Mouse (Mus musculus) testis, postnatal 10 days (tissue): ENCODE results near the gene C2cd2l.
A peak's percentile ranks its signal among the peaks of the same experiment; 100 is the strongest.
"Not testable (repeated sequence)": the region's sequence is repeated elsewhere in the genome, so short reads cannot be mapped to it uniquely, and the experiment has no call there.

Experiments used
- DNase-seq: peaks from one replicate; pipeline ENCODE4 v3.0.0; 2021; ENCODE audit warnings: low spot score

Gene C2cd2l

GRCm38 (mm10) chr9:44313476-44314256 lies 6.4 kb downstream of the C2cd2l start:
- DNase-seq, result no peak

- no peak for DNase-seq
Measured at GRCm38 (mm10) chr9:44311136-44312134, 8.7 kb downstream of the C2cd2l start.

DNA sequence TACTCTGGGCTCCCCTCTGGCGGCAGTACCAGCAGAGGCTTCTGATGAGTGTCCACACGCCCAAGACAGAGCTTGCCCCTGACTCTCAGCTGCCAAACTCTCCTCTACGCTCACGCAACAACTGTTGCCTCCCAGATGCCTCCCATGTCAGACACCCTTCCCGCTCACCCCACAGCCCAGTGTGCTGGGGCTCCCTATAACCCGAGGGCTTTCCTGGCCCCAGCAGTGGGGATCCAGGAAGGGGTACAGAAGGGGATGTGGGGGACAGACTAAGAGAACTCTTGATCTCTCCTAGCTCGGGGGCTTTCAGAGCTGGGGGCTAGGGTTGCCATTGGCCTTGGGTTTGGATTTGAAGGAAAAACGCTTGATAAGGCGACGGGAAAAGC lies 9.3 kb downstream of the C2cd2l start:
- no peak for DNase-seq

- no peak for DNase-seq
Measured at GRCm38 (mm10) chr9:44309756-44310155, 10.3 kb downstream of the C2cd2l start.

- no peak for DNase-seq
Measured at GRCm38 (mm10) chr9:44307248-44307647, 12.8 kb downstream of the C2cd2l start.

GRCm38 (mm10) chr9:44306532-44306931 lies 13.6 kb downstream of the C2cd2l start:
- DNase-seq, result no peak

GRCm38 (mm10) chr9:44305466-44306079 lies 14.5 kb downstream of the C2cd2l start, which contains the start of gene Hinfp:
Gene Hinfp (minus strand): TSS chr9:44305671.
- peak; percentile 97 for DNase-seq

DNA sequence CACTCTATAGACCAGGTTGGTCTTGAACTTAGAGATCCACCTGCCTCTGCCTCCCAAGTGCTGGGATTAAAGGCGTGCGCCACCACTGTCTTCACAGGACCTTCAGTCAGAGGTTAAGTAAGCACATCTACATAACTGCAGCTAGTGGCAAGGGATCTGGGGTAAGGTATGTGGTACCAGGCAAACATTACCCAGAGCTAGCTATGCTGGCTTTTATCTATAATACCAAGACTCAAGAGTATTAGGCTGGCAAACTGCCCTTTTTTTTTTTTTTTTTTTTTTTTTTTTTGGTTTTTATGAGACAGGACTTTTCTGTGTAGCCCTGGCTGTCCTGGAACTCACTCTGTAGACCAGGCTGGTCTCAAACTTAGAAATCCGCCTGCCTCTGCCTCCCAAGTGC lies 20.1 kb downstream of the C2cd2l start:
- DNase-seq, result not testable (repeated sequence)

GRCm38 (mm10) chr9:44292490-44292889 lies 27.6 kb downstream of the C2cd2l start:
- DNase-seq, result no peak

- no peak for DNase-seq
Measured at GRCm38 (mm10) chr9:44288959-44289291, 31.2 kb downstream of the C2cd2l start.

GRCm38 (mm10) chr9:44288076-44288958 lies 31.8 kb downstream of the C2cd2l start, which contains the start of gene Abcg4:
Gene Abcg4 (minus strand): TSS chr9:44288615.
- DNase-seq, result peak; percentile 58

DNA sequence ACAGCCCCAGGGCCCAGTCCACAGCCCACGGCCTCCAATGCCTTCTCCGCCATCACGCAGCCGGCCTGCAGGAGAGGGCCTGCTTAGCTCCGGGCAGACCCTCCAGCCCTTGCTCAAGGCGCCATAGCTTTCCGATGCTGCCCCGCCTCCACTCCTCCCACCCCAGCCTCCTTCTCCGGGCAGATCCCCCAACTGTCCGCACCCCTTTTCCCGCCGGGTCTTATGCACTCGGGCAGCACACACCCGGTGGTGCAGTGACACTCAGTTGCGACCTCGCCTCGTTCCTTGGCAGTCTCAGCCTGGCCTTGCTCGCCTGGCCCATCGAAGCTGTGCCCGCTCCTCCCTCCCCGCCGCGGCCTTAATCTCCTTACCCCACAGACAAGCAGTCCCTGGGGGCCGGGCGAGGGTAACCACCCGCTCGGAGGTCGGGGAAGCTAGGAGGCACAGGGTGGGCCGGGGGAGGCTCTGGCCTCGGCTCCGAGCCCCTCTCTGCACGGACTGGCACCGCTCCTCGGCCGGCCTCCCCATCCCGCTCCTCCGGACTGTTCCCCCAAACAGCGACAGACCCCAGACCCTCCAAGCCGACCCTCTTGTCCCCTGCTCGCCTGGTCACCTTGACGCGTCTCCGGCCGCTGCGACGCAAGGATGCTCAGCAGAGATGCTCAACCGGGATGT lies 32.5 kb downstream of the C2cd2l start:
- peak; percentile 63 for DNase-seq

GRCm38 (mm10) chr9:44287003-44287400 lies 33.1 kb downstream of the C2cd2l start:
- DNase-seq, result no peak

GRCm38 (mm10) chr9:44286256-44286850 lies 33.7 kb downstream of the C2cd2l start:
- DNase-seq, result no peak

- no peak for DNase-seq
Measured at GRCm38 (mm10) chr9:44283183-44283582, 36.9 kb downstream of the C2cd2l start.

DNA sequence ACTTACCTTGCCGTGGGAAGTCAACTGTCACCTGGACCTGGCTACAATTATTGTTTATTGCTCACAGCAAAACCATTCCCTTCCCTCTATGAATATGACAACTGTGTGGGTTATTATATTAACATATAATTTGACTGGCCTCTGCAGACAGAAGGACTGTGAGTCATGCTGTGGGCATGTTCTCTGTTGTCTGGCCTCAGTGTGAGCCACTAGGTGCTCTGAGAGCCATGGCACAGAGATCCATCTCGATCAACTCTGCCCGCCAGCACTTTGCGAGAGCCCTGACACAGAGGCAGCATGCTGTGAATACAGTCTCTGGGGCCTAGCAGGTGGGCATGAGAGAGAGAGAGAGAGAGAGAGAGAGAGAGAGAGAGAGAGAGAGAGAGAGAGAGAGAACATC lies 50.1 kb downstream of the C2cd2l start:
- no peak for DNase-seq

GRCm38 (mm10) chr9:44269077-44269476 lies 51.0 kb downstream of the C2cd2l start:
- no peak for DNase-seq

- DNase-seq, result no peak
Measured at GRCm38 (mm10) chr9:44268432-44268831, 51.7 kb downstream of the C2cd2l start, which contains the start of gene Nlrx1. Gene Nlrx1 (minus strand): TSS chr9:44268599.

DNA sequence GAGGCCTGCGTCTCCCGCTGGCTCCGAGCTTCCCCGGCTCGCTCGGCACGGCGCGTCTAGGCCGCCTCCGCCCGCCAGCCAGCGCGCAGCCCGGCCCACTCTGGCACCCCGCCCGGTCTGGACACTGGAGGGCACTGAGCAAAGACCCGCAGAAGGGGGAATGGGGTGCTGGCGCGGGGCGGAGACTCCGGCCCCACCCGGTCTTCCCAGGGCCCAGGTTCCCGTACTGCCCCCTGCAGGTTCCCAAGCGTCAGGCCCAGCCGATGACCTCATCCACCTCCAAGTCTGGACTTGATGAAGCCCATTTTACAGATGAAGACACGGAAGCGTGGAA lies 52.1 kb downstream of the C2cd2l start:
- peak; percentile 97 for DNase-seq

GRCm38 (mm10) chr9:44267319-44268026 lies 52.6 kb downstream of the C2cd2l start:
- DNase-seq, result no peak
